Mouse (Mus musculus) kidney, adult 10 weeks (tissue): ENCODE results near the gene Cct7. TPM values are rescaled to one million over a fixed set of nuclear protein-coding genes. Genes with fewer than 3 reads are reported as not detected.

Source experiments
- polyA plus RNA-seq: library from polyadenylated mRNA; stranded (reverse); fragments of 350-450 nt; fragmentation: Illumina TruSeq; extraction: RNeasy Lipid Tissue Mini Kit (QIAGEN cat#74804); gene quantifications from one replicate; pipeline ENCODE4 v1.2.3, GENCODE M21; 2014; ENCODE audit warnings: low read depth, low replicate concordance

The Cct7 gene
- polyA plus RNA-seq: 69.5 TPM

GRCm38 (mm10) chr6:85450697-85451663 is at the start of gene Cct7:
Cct7 (plus strand) TSS chr6:85451514.

GRCm38 (mm10) chr6:85423836-85424379 is 27.4 kb upstream of the Cct7 start, which contains the start of gene Noto:
Noto (plus strand) TSS chr6:85423886.

GRCm38 (mm10) chr6:85431842-85432431 is 19.4 kb upstream of the Cct7 start, which contains the start of gene Smyd5:
Smyd5 (plus strand) TSS chr6:85431989.

GRCm38 (mm10) chr6:85451664-85452410 is 523 bp downstream of the Cct7 start, which contains the start of gene Pradc1:
Pradc1 (minus strand) TSS chr6:85451970.

GRCm38 (mm10) chr6:85502911-85503250 is 51.6 kb downstream of the Cct7 start, which contains the start of gene Fbxo41:
Fbxo41 (minus strand) TSS chr6:85502994.

GRCm38 (mm10) chr6:85513531-85513910 is 62.2 kb downstream of the Cct7 start, which contains the start of gene Egr4:
Egr4 (minus strand) TSS chr6:85513589.

Other genes starting within 250 kb of the Cct7 start
- 4.4 TPM for gene Sfxn5, start 118.1 kb upstream of the Cct7 start, polyA plus RNA-seq
- gene Rab11fip5, start 76.9 kb upstream of the Cct7 start, polyA plus RNA-seq: 5.6 TPM
- gene Noto, start 27.6 kb upstream of the Cct7 start, polyA plus RNA-seq: not detected
- gene Smyd5, start 19.5 kb upstream of the Cct7 start, polyA plus RNA-seq: 2.1 TPM
- gene Pradc1, start 456 bp downstream of the Cct7 start, polyA plus RNA-seq: 3.1 TPM
- not detected for gene Fbxo41, start 51.5 kb downstream of the Cct7 start, polyA plus RNA-seq
- gene Egr4, start 62.1 kb downstream of the Cct7 start, polyA plus RNA-seq: not detected
- 4.8 TPM for gene Alms1, start 136.0 kb downstream of the Cct7 start, polyA plus RNA-seq